Mouse (Mus musculus) embryonic facial prominence, embryonic 12.5 days (tissue): Measurements from ENCODE around the gene Tfb1m. TPM values are rescaled to one million over a fixed set of nuclear protein-coding genes. Genes with fewer than 3 reads are reported as not detected.

ENCODE experiments used
- ATAC-seq: fragments of 200-750 bp; cut with Nextera tagmentation; 2 replicates; pipeline ENCODE4 v1.8.0; 2017; ENCODE audit not compliant: insufficient number of reproducible peaks, insufficient read depth, low FRiP score, low TSS enrichment
- H3K27ac ChIP-seq: fragments of 300-500 bp; sonication (generic); 2 replicates; pipeline ENCODE4 v1.5.1; 2016; ENCODE audit warnings: mild to moderate bottlenecking
- H3K27me3 ChIP-seq: fragments of 300-500 bp; sonication (generic); 2 replicates; pipeline ENCODE4 v1.6.1; 2016; ENCODE audit warnings: mild to moderate bottlenecking, moderate library complexity
- H3K36me3 ChIP-seq: fragments of 300-500 bp; sonication (generic); 2 replicates; pipeline ENCODE4 v1.6.1; 2016; ENCODE audit warnings: mild to moderate bottlenecking
- H3K4me1 ChIP-seq: fragments of 300-500 bp; sonication (generic); 2 replicates; pipeline ENCODE4 v1.6.1; 2016
- H3K4me2 ChIP-seq: fragments of 300-500 bp; sonication (generic); replicated peaks from 2 replicates; pipeline ENCODE4 v1.6.1; 2016; ENCODE audit warnings: mild to moderate bottlenecking, moderate library complexity
- H3K4me3 ChIP-seq: fragments of 300-500 bp; sonication (generic); 2 replicates; pipeline ENCODE4 v1.5.1; 2016; ENCODE audit warnings: mild to moderate bottlenecking
- H3K9ac ChIP-seq: fragments of 300-500 bp; sonication (generic); 2 replicates; pipeline ENCODE4 v1.6.1; 2016; ENCODE audit warnings: mild to moderate bottlenecking, moderate library complexity
- H3K9me3 ChIP-seq: fragments of 300-500 bp; sonication (generic); 2 replicates; pipeline ENCODE4 v1.6.1; 2016; ENCODE audit warnings: mild to moderate bottlenecking, moderate library complexity
- WGBS: fragments of 180-500 bp; shearing (Covaris S2); methylation state at CpG from one replicate; pipeline ENCODE4 v1.1.7; 2016; 5-methylcytosine and 5-hydroxymethylcytosine counted together
- polyA plus RNA-seq: library from polyadenylated mRNA; unstranded; fragments of >200 nt; fragmentation: Nextera tagmentation; extraction: Ambion mirVana; gene quantifications from 2 replicates; pipeline ENCODE4 v1.2.1, GENCODE M21; 2016

The Tfb1m gene
- polyA plus RNA-seq, 1 experiment from 2014 or later: 17.6 TPM

DNA sequence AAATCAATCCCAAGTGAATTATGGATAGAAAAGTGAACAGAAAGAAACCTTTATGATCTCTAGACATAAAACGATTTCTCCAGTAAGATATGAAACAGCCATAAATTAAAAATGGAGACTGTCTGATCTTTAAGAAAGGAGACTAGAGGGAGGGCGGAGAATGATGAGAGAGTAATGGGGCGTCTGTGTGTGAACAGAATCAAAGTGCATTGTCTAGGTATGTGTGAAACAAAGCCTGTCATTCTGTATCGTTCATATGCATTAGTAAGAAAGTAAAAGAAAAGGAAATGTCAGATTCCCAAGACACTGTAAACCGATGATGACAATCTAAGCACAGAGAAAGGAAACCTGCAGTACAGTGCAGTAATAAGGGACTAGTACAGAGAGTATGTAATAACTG is 16.5 kb downstream of the Tfb1m start:
- ATAC-seq: no peak
- Histone ChIP-seq H3K9me3 (no peaks in the 10 kb centered on the region), H3K36me3 (peaks cover 13% of the 10 kb centered on the region; the same call in 1 of the 2 replicates), H3K4me1 (no peaks in the 10 kb centered on the region), H3K27ac (no peak overlapping the region), H3K4me2 (no peak overlapping the region), H3K4me3 (no peak overlapping the region), H3K9ac (no peak overlapping the region), H3K27me3 (no peaks in the 10 kb centered on the region)
- WGBS: 91% methylated on average over 5 of the region's 5 CpGs

DNA sequence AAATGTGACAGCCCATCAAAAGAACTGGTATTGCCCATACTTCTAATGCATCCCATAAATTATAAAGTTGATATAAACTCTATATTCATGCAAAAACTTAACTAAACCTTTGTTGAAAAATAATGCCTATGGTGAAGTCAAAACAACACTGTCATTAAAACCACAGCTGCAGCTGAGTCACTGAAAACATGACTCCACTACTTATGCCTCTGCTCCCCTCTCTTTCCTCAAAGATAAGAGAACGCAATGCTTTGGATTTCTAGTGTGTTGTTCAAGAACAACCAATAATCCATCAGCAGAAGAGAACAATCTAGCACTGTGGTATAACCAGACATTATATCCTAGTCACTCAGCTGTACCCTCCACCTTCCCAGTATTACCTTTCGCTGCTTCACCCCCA is 17.3 kb downstream of the Tfb1m start:
- 96% methylated on average over 2 of the region's 2 CpGs for WGBS

DNA sequence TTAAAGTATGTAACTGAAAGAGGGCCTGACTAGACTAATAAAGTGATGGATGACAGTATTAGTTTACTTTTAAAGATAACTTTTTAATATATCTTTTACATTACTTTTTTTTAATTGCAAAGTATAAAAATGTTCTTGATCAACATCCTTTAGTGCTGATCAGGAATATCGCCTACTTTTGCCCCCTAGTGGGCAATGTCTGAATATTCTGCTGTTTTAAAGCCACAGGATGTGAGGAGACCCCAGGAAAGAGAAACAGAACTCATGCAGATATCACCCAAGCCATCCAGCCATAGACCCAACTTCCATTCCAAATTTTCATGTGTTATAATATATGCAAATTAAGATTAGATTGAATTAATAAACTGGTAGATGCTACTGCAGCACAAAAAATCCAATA is 24.2 kb downstream of the Tfb1m start:
- H3K27me3 ChIP-seq: no peaks in the 10 kb centered on the region
- WGBS: 21% methylated on average over 1 of the region's 1 CpGs
- no peak overlapping the region for H3K9ac ChIP-seq
- no peaks in the 10 kb centered on the region for H3K9me3 ChIP-seq
- H3K4me2 ChIP-seq: no peak overlapping the region
- no peak overlapping the region for H3K27ac ChIP-seq
- H3K36me3 ChIP-seq: no peaks in the 10 kb centered on the region
- no peak overlapping the region for H3K4me3 ChIP-seq
- H3K4me1 ChIP-seq: no peaks in the 10 kb centered on the region
- ATAC-seq: no peak

More for the DNA sequence above, 17.3 kb downstream of the Tfb1m start:
- ATAC-seq: no peak
- H3K36me3 ChIP-seq: peaks cover 13% of the 10 kb centered on the region; the same call in 1 of the 2 replicates
- H3K4me2 ChIP-seq: no peak overlapping the region
- H3K4me3 ChIP-seq: no peak overlapping the region
- H3K27me3 ChIP-seq: no peaks in the 10 kb centered on the region
- H3K27ac ChIP-seq: no peak overlapping the region
- H3K9me3 ChIP-seq: no peaks in the 10 kb centered on the region
- H3K9ac ChIP-seq: no peak overlapping the region
- H3K4me1 ChIP-seq: no peaks in the 10 kb centered on the region

DNA sequence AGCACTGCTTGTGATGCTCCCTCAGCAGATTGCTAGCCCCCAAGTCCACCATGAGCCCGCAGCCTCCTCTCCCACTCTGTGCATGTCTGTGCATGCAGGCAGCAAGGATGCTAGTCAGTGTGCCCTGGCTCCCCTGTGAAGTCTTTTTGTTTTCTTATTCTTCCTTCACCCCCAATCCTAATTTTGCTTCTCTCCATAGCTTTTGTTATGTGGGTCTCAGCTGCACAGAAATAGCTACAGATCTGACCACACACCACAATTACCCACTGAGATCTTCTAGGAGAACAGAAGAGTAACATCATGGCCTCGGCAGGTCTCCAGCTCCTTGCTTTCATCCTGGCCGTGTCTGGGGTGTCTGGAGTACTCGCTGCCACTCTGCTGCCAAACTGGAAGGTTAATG is 25.3 kb downstream of the Tfb1m start, which contains the start of gene Cldn20:
Gene Cldn20, plus strand, starts transcription at position 301 of the 400 bp plus-strand sequence.
- 86% methylated on average over 4 of the region's 4 CpGs for WGBS
- no peak for ATAC-seq

DNA sequence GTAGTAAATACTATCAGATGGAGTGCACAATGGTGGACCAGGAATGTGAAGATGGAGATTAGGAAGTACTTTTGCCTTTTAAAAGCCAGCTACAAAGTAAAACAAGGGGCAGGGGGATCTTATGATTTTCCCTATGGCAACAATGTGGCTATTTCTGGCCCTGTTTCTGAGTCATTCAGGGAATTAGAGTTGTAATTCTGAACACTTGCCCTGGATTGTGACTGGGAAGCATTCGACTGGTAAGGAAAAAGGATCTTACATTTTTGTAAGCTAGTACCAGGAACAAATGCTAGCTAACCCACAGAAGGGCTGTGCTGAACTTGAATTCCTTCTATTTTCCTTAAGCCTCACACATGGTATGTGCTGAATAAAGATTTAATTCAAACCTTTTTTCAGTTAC is 25.9 kb downstream of the Tfb1m start:
- H3K4me3 ChIP-seq: no peak overlapping the region
- no peaks in the 10 kb centered on the region for H3K9me3 ChIP-seq
- no peak for ATAC-seq
- no peak overlapping the region for H3K9ac ChIP-seq
- no peaks in the 10 kb centered on the region for H3K36me3 ChIP-seq
- H3K4me2 ChIP-seq: no peak overlapping the region
- no peaks in the 10 kb centered on the region for H3K4me1 ChIP-seq
- no peaks in the 10 kb centered on the region for H3K27me3 ChIP-seq
- 78% methylated on average over 1 of the region's 1 CpGs for WGBS
- no peak overlapping the region for H3K27ac ChIP-seq

More for the DNA sequence above, 25.3 kb downstream of the Tfb1m start, which contains the start of gene Cldn20:
- Histone ChIP-seq H3K9ac (no peak within 1 kb of the TSS), H3K9me3 (no peaks in the 10 kb centered on the region), H3K27ac (no peak within 1 kb of the TSS), H3K4me2 (no peak within 1 kb of the TSS), H3K4me1 (no peaks in the 10 kb centered on the region), H3K27me3 (no peaks in the 10 kb centered on the region), H3K36me3 (no peaks in the 10 kb centered on the region), H3K4me3 (no peak within 1 kb of the TSS)

DNA sequence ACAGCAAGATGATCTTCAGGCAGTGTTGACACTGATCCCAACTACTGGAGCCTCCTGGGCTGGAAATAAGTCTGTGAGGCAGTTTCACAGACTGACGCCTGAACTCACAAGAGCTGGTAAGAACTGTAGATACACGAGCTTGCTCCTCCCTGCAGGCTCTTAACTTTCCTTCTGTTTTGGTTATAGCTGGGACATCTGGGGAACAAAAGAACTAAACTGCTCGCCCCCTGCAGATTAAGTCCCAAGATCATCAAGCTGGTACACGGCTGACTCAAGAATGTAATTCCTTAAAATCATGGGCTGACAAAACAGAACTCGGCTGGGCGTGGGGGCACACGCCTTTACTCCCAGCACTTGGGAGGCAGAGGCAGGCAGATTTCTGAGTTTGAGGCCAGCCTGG is 27.0 kb downstream of the Tfb1m start:
- no peaks in the 10 kb centered on the region for H3K4me1 ChIP-seq

DNA sequence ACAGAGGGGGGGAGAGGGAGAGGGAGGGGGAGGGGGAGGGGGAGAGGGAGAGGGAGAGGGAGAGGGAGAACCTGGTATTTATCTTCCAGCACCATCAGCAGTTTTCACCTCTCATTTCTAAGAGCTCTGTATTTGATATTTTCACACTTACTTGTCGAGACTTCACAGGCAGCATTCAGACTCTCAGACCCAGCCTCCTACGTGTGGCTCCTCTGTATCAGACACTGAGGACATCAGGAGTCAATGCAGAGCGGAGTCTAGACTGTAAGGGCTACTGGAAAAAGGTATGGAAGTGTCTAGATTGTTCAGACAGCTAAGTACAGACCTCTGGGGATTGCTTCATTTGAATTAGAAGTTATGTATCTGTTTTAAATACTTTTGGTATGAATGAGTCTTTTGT is 28.1 kb downstream of the Tfb1m start:
- WGBS: 68% methylated on average over 3 of the region's 3 CpGs
- H3K27ac ChIP-seq: no peak overlapping the region
- ATAC-seq: no peak
- no peaks in the 10 kb centered on the region for H3K4me1 ChIP-seq
- no peaks in the 10 kb centered on the region for H3K36me3 ChIP-seq
- H3K27me3 ChIP-seq: no peaks in the 10 kb centered on the region
- H3K9me3 ChIP-seq: no peaks in the 10 kb centered on the region
- no peak overlapping the region for H3K4me3 ChIP-seq
- H3K4me2 ChIP-seq: no peak overlapping the region
- H3K9ac ChIP-seq: no peak overlapping the region

More for the DNA sequence above, 27.0 kb downstream of the Tfb1m start:
- no peak overlapping the region for H3K27ac ChIP-seq
- H3K9me3 ChIP-seq: no peaks in the 10 kb centered on the region
- no peaks in the 10 kb centered on the region for H3K36me3 ChIP-seq
- no peak overlapping the region for H3K4me2 ChIP-seq
- H3K9ac ChIP-seq: no peak overlapping the region
- ATAC-seq: no peak
- no peaks in the 10 kb centered on the region for H3K27me3 ChIP-seq
- no peak overlapping the region for H3K4me3 ChIP-seq
- WGBS: 70% methylated on average over 7 of the region's 7 CpGs

DNA sequence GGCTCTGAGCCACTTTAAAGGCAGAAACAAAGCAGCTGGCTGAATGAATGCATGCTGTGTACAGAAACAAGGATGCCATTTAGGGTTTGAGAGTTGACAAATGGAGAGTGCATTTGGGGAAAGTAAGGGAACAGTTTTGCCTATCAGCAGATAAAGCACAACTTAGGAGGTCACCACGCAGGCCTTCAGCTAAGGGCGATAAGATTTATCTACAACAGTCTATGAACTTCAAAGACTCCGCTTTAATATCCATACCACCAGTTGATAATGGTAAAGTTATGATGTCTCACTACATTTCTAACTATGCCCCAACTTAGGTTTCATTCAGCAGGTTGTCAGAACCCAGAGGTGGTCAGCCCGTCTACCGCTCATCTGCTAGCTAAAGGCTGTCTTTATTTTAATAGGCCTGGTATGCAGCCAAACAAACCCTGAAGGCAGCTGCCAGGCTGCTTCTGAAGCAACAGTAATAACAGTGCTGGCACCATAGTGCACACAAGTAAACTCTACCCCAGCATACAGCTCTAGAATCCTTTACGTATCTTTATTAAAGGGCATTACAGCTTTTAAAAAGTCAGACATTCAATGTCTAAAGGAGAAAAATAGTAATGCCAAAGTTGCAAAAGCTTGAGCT is 29.6 kb downstream of the Tfb1m start:
- no peaks in the 10 kb centered on the region for H3K4me1 ChIP-seq
- no peak overlapping the region for H3K27ac ChIP-seq

DNA sequence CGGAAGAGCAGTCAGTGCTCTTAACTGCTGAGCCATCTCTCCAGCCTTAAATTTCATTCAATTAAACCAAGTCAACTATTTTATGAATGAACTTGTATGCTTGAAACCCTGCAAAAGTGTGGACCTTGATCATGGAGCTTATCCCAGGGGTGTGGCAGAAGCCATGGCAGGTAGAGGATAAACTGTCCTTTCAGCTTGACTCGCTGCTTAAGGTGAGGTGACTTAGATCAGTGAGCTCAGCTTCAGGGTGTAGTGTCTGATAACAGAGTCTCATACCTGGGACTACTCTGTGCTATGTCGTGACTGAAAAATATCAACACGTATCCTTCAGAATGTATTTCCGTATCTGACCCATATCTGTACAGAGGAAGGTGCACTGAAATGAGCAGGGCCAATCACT is 37.2 kb downstream of the Tfb1m start:
- Histone ChIP-seq H3K9ac (no peak overlapping the region), H3K27me3 (no peaks in the 10 kb centered on the region), H3K27ac (no peak overlapping the region), H3K4me3 (no peak overlapping the region), H3K9me3 (no peaks in the 10 kb centered on the region), H3K4me2 (no peak overlapping the region), H3K36me3 (peaks cover 22% of the 10 kb centered on the region), H3K4me1 (no peaks in the 10 kb centered on the region)
- no peak for ATAC-seq
- WGBS: 93% methylated on average over 5 of the region's 5 CpGs

More for the DNA sequence above, 29.6 kb downstream of the Tfb1m start:
- ATAC-seq: no peak
- Histone ChIP-seq H3K4me2 (no peak overlapping the region), H3K4me3 (no peak overlapping the region), H3K27me3 (no peaks in the 10 kb centered on the region), H3K9me3 (no peaks in the 10 kb centered on the region), H3K9ac (no peak overlapping the region), H3K36me3 (no peaks in the 10 kb centered on the region)
- WGBS: 77% methylated on average over 6 of the region's 6 CpGs

DNA sequence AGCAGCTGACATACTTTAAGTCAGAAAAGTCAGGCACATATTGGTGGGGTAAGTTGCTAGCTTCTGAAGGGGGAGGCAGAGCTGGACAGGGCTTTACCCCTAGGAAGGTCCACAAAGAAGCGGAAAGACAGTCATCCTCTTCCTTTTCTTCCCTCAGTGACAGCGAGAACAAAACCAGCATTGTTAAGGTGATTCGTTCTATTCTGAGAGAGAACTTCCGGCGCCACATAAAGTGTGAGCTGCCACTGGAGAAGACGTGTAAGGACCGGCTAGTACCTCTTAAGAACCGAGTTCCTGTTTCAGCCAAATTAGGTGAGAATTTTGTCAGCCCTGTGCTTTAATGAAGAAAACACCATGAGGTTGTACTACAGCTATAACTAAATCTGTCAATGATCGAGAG is 41.2 kb downstream of the Tfb1m start:
- no peak overlapping the region for H3K27ac ChIP-seq
- H3K4me3 ChIP-seq: no peak overlapping the region
- H3K4me1 ChIP-seq: no peaks in the 10 kb centered on the region
- no peak for ATAC-seq
- H3K4me2 ChIP-seq: no peak overlapping the region
- whole genome bisulfite sequencing: 38% methylated on average over 9 of the region's 9 CpGs
- H3K9me3 ChIP-seq: no peaks in the 10 kb centered on the region
- H3K9ac ChIP-seq: no peak overlapping the region
- H3K27me3 ChIP-seq: no peaks in the 10 kb centered on the region
- H3K36me3 ChIP-seq: peaks cover 39% of the 10 kb centered on the region

DNA sequence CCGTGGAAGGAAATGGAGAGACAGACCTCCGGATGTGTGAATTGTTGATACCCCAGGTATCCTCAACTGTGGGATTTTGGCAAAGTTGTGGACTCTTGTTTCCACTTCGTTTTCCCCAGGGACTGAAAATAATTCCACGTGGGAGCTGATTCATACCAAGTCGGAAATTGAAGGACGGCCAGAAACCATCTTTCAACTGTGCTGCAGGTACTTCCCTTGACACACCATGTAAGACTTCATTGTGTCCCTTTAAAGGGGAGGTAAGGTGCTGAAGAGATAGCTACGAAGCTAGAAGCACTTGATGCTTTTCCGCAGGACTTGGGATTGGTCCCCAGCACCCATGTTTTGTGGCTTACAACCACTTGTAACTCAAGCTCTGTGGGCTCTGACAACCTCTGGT is 41.7 kb downstream of the Tfb1m start:
- Histone ChIP-seq H3K9me3 (no peaks in the 10 kb centered on the region), H3K4me2 (no peak overlapping the region), H3K4me1 (no peaks in the 10 kb centered on the region), H3K27ac (no peak overlapping the region), H3K4me3 (no peak overlapping the region), H3K9ac (no peak overlapping the region), H3K27me3 (no peaks in the 10 kb centered on the region), H3K36me3 (peaks cover 39% of the 10 kb centered on the region)
- WGBS: 90% methylated on average over 8 of the region's 8 CpGs
- ATAC-seq: no peak

DNA sequence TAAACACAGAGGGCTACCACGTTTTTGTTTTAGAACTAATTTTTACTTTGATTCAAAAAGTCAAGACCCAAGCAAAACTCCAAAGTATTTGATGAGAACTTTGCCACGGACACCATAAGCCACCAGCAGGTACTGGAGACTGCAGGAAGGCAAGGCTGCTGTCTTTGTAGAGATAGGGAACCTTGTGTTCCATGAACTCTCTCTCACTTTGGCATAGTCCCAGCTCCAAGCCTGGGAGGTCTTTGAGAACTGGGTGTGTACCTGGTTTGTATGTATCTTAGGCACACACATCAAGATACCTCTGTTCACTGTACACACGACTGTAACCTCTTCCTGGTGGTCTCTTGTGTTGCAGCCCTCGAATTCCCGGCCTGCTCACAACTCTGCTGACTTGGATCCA is 43.3 kb downstream of the Tfb1m start:
- Histone ChIP-seq H3K9me3 (no peaks in the 10 kb centered on the region), H3K4me3 (no peak overlapping the region), H3K4me2 (no peak overlapping the region), H3K9ac (no peak overlapping the region), H3K27me3 (no peaks in the 10 kb centered on the region), H3K27ac (no peak overlapping the region), H3K36me3 (peaks cover 36% of the 10 kb centered on the region), H3K4me1 (no peaks in the 10 kb centered on the region)
- 85% methylated on average over 5 of the region's 5 CpGs for WGBS
- ATAC-seq: no peak
